Mouse (Mus musculus) C2C12 (cell line): ENCODE data around the gene Rapgef1.

Source experiments
- CTCF ChIP-seq: IDR thresholded peaks from one replicate; pipeline ENCODE4 v1.5.1; 2011; ENCODE audit not compliant: control insufficient read depth, insufficient read depth, insufficient read length
- MAX ChIP-seq: IDR thresholded peaks from one replicate; pipeline ENCODE4 v1.6.1; 2011; ENCODE audit warnings: mild to moderate bottlenecking, control low read depth
- MYOD1 ChIP-seq: IDR thresholded peaks from one replicate; pipeline ENCODE4 v1.6.1; 2011; ENCODE audit warnings: low read depth; ENCODE audit not compliant: control insufficient read depth, insufficient read length
- MYOG ChIP-seq: IDR thresholded peaks from one replicate; pipeline ENCODE4 v1.6.1; 2011; ENCODE audit not compliant: control insufficient read depth, insufficient read length; ENCODE audit errors: extremely low read depth
- USF1 ChIP-seq: IDR thresholded peaks from one replicate; pipeline ENCODE4 v1.6.1; 2011; ENCODE audit warnings: low read depth, mild to moderate bottlenecking, control low read depth, moderate library complexity

DNA sequence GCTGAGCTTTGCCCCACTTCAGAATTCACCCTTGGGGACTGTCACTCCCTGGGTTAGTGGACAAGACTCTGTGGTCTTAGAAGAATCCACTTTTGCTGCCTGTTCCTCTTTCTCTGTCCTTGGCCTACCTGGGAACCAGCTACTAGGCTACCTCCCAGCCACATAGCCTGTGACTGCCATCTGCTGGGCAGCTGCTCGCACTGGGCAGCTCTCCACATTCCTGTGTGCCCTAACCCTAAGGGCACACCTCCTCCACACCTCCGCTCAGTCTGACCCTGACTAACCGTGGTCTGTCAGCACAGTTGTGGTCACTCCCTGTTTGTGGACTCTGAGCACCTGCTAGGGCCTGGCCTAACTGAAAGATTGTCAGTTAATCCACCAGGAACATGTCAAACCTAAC lies 112.0 kb downstream of the Rapgef1 start:
- TF ChIP-seq CTCF, result peak; percentile 87
- TF ChIP-seq MAX, result no peak
- no peak for TF ChIP-seq MYOG
- no peak for TF ChIP-seq USF1
- TF ChIP-seq MYOD1, result no peak
